28 mouse cellular contexts compared by ENCODE assay signal in genomic region chr19:27322281-27322680, GRCm38 (mm10). TPM values are rescaled to one million over a fixed set of nuclear protein-coding genes. Genes with fewer than 3 reads are reported as not detected.
A peak's percentile ranks its signal among the peaks of the same experiment; 100 is the strongest.
DNase-seq lines count a peak whose midpoint lies in the region; ATAC-seq and TF ChIP-seq lines count a peak whose summit lies in the region.
"Had no signal": no experiment of that assay in that cellular context is flagged by ENCODE, and none has a peak within 500 bp of the region (broad histone marks: within the 10 kb centered on the region; RNA-seq: fewer than 3 reads in every experiment).

Gene Kcnv2, plus strand, starts transcription at chr19:27322588.

- no peaks in the 10 kb centered on the region for H3K36me3 ChIP-seq in forebrain, embryonic 10.5 days (replicated peaks)
- no peaks in the 10 kb centered on the region for H3K36me3 ChIP-seq in forebrain, postnatal 0 days (ENCODE audit: insufficient read depth)
- H3K36me3 ChIP-seq in kidney, postnatal 0 days (ENCODE audit: insufficient read depth, low read length) = no peaks in the 10 kb centered on the region
- no peaks in the 10 kb centered on the region for H3K36me3 ChIP-seq in testis, adult 2 months (ENCODE audit: control insufficient read depth, insufficient read depth, low read length)
- H3K36me3 ChIP-seq: embryonic facial prominence, embryonic 15.5 days; forebrain, embryonic 15.5 days; hindbrain, embryonic 15.5 days; intestine, embryonic 15.5 days; limb, embryonic 13.5 days; liver, embryonic 13.5 days; neural tube, embryonic 13.5 days had no signal

- no peaks in the 10 kb centered on the region for H3K9me3 ChIP-seq in forebrain, embryonic 10.5 days
- no peaks in the 10 kb centered on the region for H3K9me3 ChIP-seq in forebrain, postnatal 0 days (ENCODE audit: low read length)
- no peaks in the 10 kb centered on the region for H3K9me3 ChIP-seq in kidney, postnatal 0 days (replicated peaks; ENCODE audit: low read length)
- H3K9me3 ChIP-seq: embryonic facial prominence, embryonic 15.5 days; forebrain, embryonic 15.5 days; hindbrain, embryonic 15.5 days; intestine, embryonic 15.5 days; limb, embryonic 13.5 days; liver, embryonic 13.5 days had no signal

- H3K27ac ChIP-seq in forebrain, embryonic 10.5 days = 0 out of 2 replicates have a peak within 1 kb of the TSS, but pooled peaks have one; percentile 22
- H3K27ac ChIP-seq in forebrain, postnatal 0 days (ENCODE audit: low read depth, low read length) = no peak within 1 kb of the TSS
- H3K27ac ChIP-seq in kidney, postnatal 0 days = no peak within 1 kb of the TSS
- peak within 1 kb of the TSS; percentile 73; the same call in 1 of the 2 replicates for H3K27ac ChIP-seq in testis, adult 2 months (ENCODE audit: control insufficient read depth, insufficient read depth, low read depth, low read length)
- no peak within 1 kb of the TSS for H3K27ac ChIP-seq in cerebellum, adult 2 months (ENCODE audit: insufficient read depth, low read length)
- H3K27ac ChIP-seq: embryonic facial prominence, embryonic 15.5 days; forebrain, embryonic 15.5 days; hindbrain, embryonic 15.5 days; intestine, embryonic 15.5 days; limb, embryonic 13.5 days; liver, embryonic 13.5 days; neural tube, embryonic 13.5 days had no signal

- DNase-seq in forebrain, embryonic 10.5 days (ENCODE audit: extremely low spot score, low spot score) = no peak
- no peak for DNase-seq in forebrain, postnatal 0 days
- DNase-seq in kidney, postnatal 0 days (ENCODE audit: low spot score) = peak; percentile 32
- no peak for DNase-seq in kidney, adult 9 months
- DNase-seq in testis, postnatal 14 days (ENCODE audit: low spot score) = no peak
- DNase-seq in cerebellum, adult 2 months = no peak
- DNase-seq in adrenal gland, adult 2 months = no peak
- DNase-seq: adrenal gland, postnatal 25 days; cerebellum, adult 9-10 months; gastrocnemius, postnatal 14 days; kidney, postnatal 25 days; layer of hippocampus, postnatal 36 days; liver, embryonic 13.5 days; lung, embryonic 14.5 days; right cerebral cortex, postnatal 25 days; thymus, postnatal 36 days had no signal

- 60% methylated on average over 5 of the region's 5 CpGs for WGBS in forebrain, embryonic 10.5 days
- 64% methylated on average over 5 of the region's 5 CpGs for WGBS in forebrain, postnatal 0 days
- 27% methylated on average over 5 of the region's 5 CpGs for WGBS in kidney, postnatal 0 days
- 90% methylated on average over 5 of the region's 5 CpGs for WGBS in cerebellum, adult 2 months

- peaks cover 4% of the 10 kb centered on the region; the same call in 1 of the 2 replicates for H3K4me1 ChIP-seq in forebrain, embryonic 10.5 days
- no peaks in the 10 kb centered on the region for H3K4me1 ChIP-seq in forebrain, postnatal 0 days (ENCODE audit: insufficient read depth)
- H3K4me1 ChIP-seq in kidney, postnatal 0 days (replicated peaks; ENCODE audit: insufficient read depth, low read length) = no peaks in the 10 kb centered on the region
- H3K4me1 ChIP-seq in testis, adult 2 months (ENCODE audit: control insufficient read depth, insufficient read depth, low read length) = peaks cover 14% of the 10 kb centered on the region
- no peaks in the 10 kb centered on the region for H3K4me1 ChIP-seq in cerebellum, adult 2 months (ENCODE audit: control insufficient read depth, insufficient read depth, low read length)
- H3K4me1 ChIP-seq: embryonic facial prominence, embryonic 15.5 days; forebrain, embryonic 15.5 days; hindbrain, embryonic 15.5 days; liver, embryonic 13.5 days; neural tube, embryonic 13.5 days had no signal

- H3K9ac ChIP-seq in forebrain, postnatal 0 days = no peak within 1 kb of the TSS
- no peak within 1 kb of the TSS for H3K9ac ChIP-seq in kidney, postnatal 0 days (ENCODE audit: low read depth, low read length)
- H3K9ac ChIP-seq: embryonic facial prominence, embryonic 15.5 days; forebrain, embryonic 15.5 days; hindbrain, embryonic 15.5 days; intestine, embryonic 15.5 days; limb, embryonic 13.5 days; liver, embryonic 13.5 days; lung, embryonic 14.5 days; neural tube, embryonic 13.5 days had no signal

- no peaks in the 10 kb centered on the region for H3K27me3 ChIP-seq in forebrain, embryonic 10.5 days (ENCODE audit: poor library complexity, severe bottlenecking)
- H3K27me3 ChIP-seq in forebrain, postnatal 0 days (ENCODE audit: insufficient read depth, low read length) = no peaks in the 10 kb centered on the region
- H3K27me3 ChIP-seq in kidney, postnatal 0 days (ENCODE audit: insufficient read depth, low read length) = no peaks in the 10 kb centered on the region
- no peaks in the 10 kb centered on the region for H3K27me3 ChIP-seq in testis, adult 2 months (ENCODE audit: control insufficient read depth, insufficient read depth, low read length)
- H3K27me3 ChIP-seq in cerebellum, adult 2 months (ENCODE audit: control insufficient read depth, insufficient read depth, low read length) = no peaks in the 10 kb centered on the region
- H3K27me3 ChIP-seq: embryonic facial prominence, embryonic 15.5 days; forebrain, embryonic 15.5 days; hindbrain, embryonic 15.5 days; intestine, embryonic 15.5 days; limb, embryonic 13.5 days; liver, embryonic 13.5 days; neural tube, embryonic 13.5 days had no signal

- ATAC-seq in forebrain, postnatal 0 days = no peak
- ATAC-seq in kidney, postnatal 0 days (replicated peaks; ENCODE audit: low FRiP score, low read depth) = no peak
- ATAC-seq: forebrain, embryonic 15.5 days; intestine, embryonic 15.5 days; midbrain, embryonic 16.5 days had no signal

- H3K4me3 ChIP-seq in forebrain, embryonic 10.5 days = no peak within 1 kb of the TSS
- no peak within 1 kb of the TSS for H3K4me3 ChIP-seq in forebrain, postnatal 0 days (ENCODE audit: low read depth, low read length)
- no peak within 1 kb of the TSS for H3K4me3 ChIP-seq in kidney, postnatal 0 days (replicated peaks; ENCODE audit: low read depth, low read length)
- H3K4me3 ChIP-seq in testis, adult 2 months (ENCODE audit: control insufficient read depth, low read depth, low read length) = peak within 1 kb of the TSS; percentile 82
- no peak within 1 kb of the TSS for H3K4me3 ChIP-seq in cerebellum, adult 2 months (replicated peaks; ENCODE audit: insufficient read depth, low read depth, low read length)
- H3K4me3 ChIP-seq: embryonic facial prominence, embryonic 15.5 days; forebrain, embryonic 15.5 days; hindbrain, embryonic 15.5 days; intestine, embryonic 15.5 days; limb, embryonic 13.5 days; liver, embryonic 13.5 days; myocyte; neural tube, embryonic 13.5 days had no signal

- no peak for TF ChIP-seq CTCF in forebrain, postnatal 0 days (IDR thresholded peaks at IDR 0.05; ENCODE audit: low read depth)
- no peak for TF ChIP-seq CTCF in kidney, postnatal 0 days (IDR thresholded peaks at IDR 0.05; ENCODE audit: low read depth)
- TF ChIP-seq CTCF in testis, adult 2 months (IDR thresholded peaks at IDR 0.05; ENCODE audit: control insufficient read depth, insufficient read depth, insufficient replicate concordance, low read depth, low read length) = no peak
- TF ChIP-seq CTCF in cerebellum, adult 2 months (IDR thresholded peaks at IDR 0.05; ENCODE audit: borderline replicate concordance, insufficient read depth, low read depth, low read length) = no peak

- TF ChIP-seq POLR2A in testis, adult 2 months (IDR thresholded peaks at IDR 0.05; ENCODE audit: control insufficient read depth, low read depth, low read length) = no peak
- no peak for TF ChIP-seq POLR2A in cerebellum, adult 2 months (IDR thresholded peaks at IDR 0.05; ENCODE audit: borderline replicate concordance, insufficient read depth, low read length)

- no peak within 1 kb of the TSS for H3K4me2 ChIP-seq in forebrain, postnatal 0 days (ENCODE audit: low read depth)
- H3K4me2 ChIP-seq in kidney, postnatal 0 days (ENCODE audit: low read length) = no peak within 1 kb of the TSS
- H3K4me2 ChIP-seq: embryonic facial prominence, embryonic 15.5 days; forebrain, embryonic 15.5 days; hindbrain, embryonic 15.5 days; intestine, embryonic 15.5 days; limb, embryonic 13.5 days; liver, embryonic 13.5 days; lung, embryonic 14.5 days; neural tube, embryonic 13.5 days had no signal

RNA-seq across cellular contexts. Expression of gene Kcnv2, which starts in this region (rescaled TPM):
- 0.04 and 0.07 TPM in 2 replicates for polyA plus RNA-seq in forebrain, embryonic 10.5 days (2016; fragmentation: Nextera tagmentation; extraction: Ambion mirVana)
- total RNA-seq in forebrain, postnatal 0 days (2014; rRNA removed) = 0.08 and 0.10 TPM in 2 replicates
- not detected in 2 replicates for polyA plus RNA-seq in forebrain, postnatal 0 days (2015; fragmentation: Nextera tagmentation; extraction: Ambion mirVana)
- polyA plus RNA-seq in kidney, postnatal 0 days (2015; fragmentation: Nextera tagmentation; extraction: Ambion mirVana) = 0.04 and 0.08 TPM in 2 replicates
- polyA plus RNA-seq in testis, adult 2 months (2012; rRNA removed) = 0.13 and 0.17 TPM in 2 replicates
- 0.21 TPM in 2 replicates for polyA plus RNA-seq in cerebellum, adult 2 months (2012; rRNA removed)
- total RNA-seq in adrenal gland, adult 2 months (2021) = under 1 TPM in 1 of 2 experiments, not detected in 1; 0.06 TPM
- polyA plus RNA-seq in adrenal gland, adult 2 months (2012; rRNA removed) = not detected in 2 replicates
- total RNA-seq: adrenal gland, postnatal 25 days; hematopoietic stem cell, adult 5-6 weeks; megakaryocyte, adult 5-6 weeks had no signal
- polyA plus RNA-seq: embryonic facial prominence, embryonic 15.5 days; liver, embryonic 13.5 days; lung, embryonic 14.5 days; myocyte; neural tube, embryonic 13.5 days; spleen, adult 2 months had no signal

Comparison
In these comparisons a context has a peak if more than half of its experiments do, and no peak if none do; other contexts are left out.
1. H3K27ac ChIP-seq: peak in forebrain, embryonic 10.5 days (single experiment) and testis, adult 2 months (single experiment); none in forebrain, postnatal 0 days (single experiment), kidney, postnatal 0 days (single experiment) and cerebellum, adult 2 months (single experiment).
2. Peak in DNase-seq in kidney, postnatal 0 days; RNA of the gene not detected or under 1 TPM.